Mouse (Mus musculus) embryonic facial prominence, embryonic 11.5 days (tissue): ENCODE data around the gene Trim41. TPM values are rescaled to one million over a fixed set of nuclear protein-coding genes. Genes with fewer than 3 reads are reported as not detected.

Source experiments
- polyA plus RNA-seq: library from polyadenylated mRNA; unstranded; fragments of >200 nt; fragmentation: Nextera tagmentation; extraction: Ambion mirVana; gene quantifications from 2 replicates; pipeline ENCODE4 v1.2.1, GENCODE M21; 2014

The Trim41 gene
- polyA plus RNA-seq, 1 experiment from 2014 or later: 3.2 TPM

Other genes starting within 250 kb of the Trim41 start
- 755 and 775 TPM in 2 replicates for gene Rack1, start 17.0 kb downstream of the Trim41 start, polyA plus RNA-seq
- gene Trim7, start 8.8 kb upstream of the Trim41 start, polyA plus RNA-seq: 0.27 and 0.33 TPM in 2 replicates
- 7.7 and 14.0 TPM in 2 replicates for gene Gm12184, start 9.3 kb upstream of the Trim41 start, polyA plus RNA-seq
- 2.0 and 2.8 TPM in 2 replicates for gene Irgm1, start 54.3 kb upstream of the Trim41 start, polyA plus RNA-seq
- gene Gm5431, start 84.9 kb upstream of the Trim41 start, polyA plus RNA-seq: 0.11 and 0.26 TPM in 2 replicates
- 2.0 and 2.1 TPM in 2 replicates for gene Psme2b, start 128.8 kb upstream of the Trim41 start, polyA plus RNA-seq
- gene Olfr56, start 161.5 kb upstream of the Trim41 start, polyA plus RNA-seq: not detected in 2 replicates
- 0.11 and 0.45 TPM in 2 replicates for gene 9930111J21Rik1, start 162.0 kb upstream of the Trim41 start, polyA plus RNA-seq
- not detected in 2 replicates for gene Gm12185, start 174.9 kb upstream of the Trim41 start, polyA plus RNA-seq
- not detected in 2 replicates for gene Tgtp1, start 176.8 kb upstream of the Trim41 start, polyA plus RNA-seq
- gene 9930111J21Rik2, start 233.9 kb upstream of the Trim41 start, polyA plus RNA-seq: 0.10 and 0.25 TPM in 2 replicates
- not detected in 2 replicates for gene Tgtp2, start 246.9 kb upstream of the Trim41 start, polyA plus RNA-seq